Mouse (Mus musculus) lung, postnatal 36 days (tissue): ENCODE results near the gene Trdmt1.
"Not testable (repeated sequence)": the region's sequence is repeated elsewhere in the genome, so short reads cannot be mapped to it uniquely, and the experiment has no call there.

Experiments used
- DNase-seq: peaks from one replicate; pipeline ENCODE4 v3.0.0; 2022; ENCODE audit warnings: mixed read lengths

Trdmt1 gene

DNA sequence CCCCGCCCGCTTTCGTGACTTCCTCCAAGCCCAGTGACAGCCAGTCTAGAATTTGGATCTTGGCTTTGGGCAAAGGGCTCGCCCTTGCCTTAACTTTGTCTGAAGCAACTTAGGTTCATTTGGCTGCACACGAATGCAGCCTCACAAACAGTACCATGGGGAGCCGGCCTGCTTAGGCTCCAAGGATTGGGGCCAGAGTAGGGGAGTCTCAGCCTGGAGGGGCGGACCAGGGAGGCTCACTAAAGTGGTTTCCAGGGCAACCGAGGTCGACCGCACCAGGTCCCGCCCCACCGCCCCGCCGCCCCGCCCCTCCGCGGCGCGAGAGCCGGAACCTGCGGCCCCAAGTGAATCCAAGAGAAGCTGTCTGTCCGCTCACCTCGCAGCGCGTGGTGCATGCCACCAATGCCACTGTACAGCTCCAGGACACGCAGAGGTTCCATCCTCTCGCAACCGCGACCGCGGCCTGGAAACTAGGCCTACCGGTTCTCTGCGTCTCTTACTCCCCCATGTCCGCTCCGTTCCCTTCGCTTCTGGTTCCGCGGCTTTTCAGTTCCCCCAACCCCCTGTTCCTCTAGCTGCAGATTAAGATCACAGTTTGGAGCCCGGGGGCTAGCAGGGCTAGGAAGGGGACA is at the start of gene Trdmt1:
TSS of gene Trdmt1 (minus strand) at position 476 of the 632 bp plus-strand sequence.
- peak; percentile 88 for DNase-seq

DNA sequence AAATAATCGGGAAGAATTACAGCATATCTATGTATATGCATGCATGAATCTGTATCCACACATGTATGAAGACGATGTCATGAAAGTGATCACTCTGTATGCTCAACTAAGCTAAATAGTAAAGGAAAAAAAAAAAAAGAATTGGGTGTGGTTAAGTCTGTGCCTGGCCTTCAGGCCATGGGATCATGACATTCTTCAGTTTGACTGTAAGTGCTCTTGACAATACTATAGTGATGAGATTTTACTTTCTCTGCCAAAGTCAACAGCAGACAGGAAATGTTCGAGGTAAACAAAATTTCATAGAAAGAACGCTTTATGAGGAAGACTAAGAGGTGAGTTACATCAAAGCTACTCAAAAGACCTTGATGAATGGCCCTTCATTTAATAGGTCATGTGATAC is 48.9 kb upstream of the Trdmt1 start:
- no peak for DNase-seq

DNA sequence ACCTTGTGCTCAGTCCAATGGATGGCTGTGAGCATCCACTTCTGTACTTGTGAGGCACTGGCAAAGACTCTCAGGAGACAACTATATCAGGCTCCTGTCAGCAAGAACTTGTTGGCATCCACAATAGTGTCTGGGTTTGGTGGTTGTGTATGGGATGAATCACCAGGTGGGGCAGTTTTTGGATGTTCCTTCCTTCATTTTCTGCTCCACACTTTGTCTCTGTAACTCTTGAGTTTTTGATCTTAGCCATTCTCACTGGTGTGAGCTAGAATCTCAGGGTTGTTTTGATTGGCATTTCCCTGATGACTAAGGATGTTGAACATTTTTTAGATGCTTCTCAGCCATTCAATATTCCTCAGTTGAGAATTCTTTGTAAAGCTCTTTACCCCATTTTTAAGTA is 39.3 kb upstream of the Trdmt1 start:
- DNase-seq, result not testable (repeated sequence)

DNA sequence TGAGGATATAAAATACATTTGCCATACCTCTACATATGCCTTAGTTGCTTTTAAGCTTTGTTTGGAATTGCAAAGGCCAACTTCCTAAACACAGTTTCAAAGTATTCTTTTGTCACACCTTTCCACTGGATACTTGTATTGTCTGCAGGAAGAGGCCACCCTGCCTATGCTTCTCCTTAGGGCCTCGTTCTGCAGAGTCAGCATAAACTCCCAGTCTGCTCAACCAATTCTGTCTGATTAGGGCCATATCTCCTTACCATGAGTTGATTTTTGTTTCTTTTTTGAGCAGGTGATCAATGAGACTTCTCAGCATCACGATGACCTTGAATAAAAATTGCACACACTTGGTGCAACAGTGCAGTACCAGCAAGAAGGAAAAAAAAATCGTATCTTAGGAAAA is 37.7 kb upstream of the Trdmt1 start:
- no peak for DNase-seq

DNA sequence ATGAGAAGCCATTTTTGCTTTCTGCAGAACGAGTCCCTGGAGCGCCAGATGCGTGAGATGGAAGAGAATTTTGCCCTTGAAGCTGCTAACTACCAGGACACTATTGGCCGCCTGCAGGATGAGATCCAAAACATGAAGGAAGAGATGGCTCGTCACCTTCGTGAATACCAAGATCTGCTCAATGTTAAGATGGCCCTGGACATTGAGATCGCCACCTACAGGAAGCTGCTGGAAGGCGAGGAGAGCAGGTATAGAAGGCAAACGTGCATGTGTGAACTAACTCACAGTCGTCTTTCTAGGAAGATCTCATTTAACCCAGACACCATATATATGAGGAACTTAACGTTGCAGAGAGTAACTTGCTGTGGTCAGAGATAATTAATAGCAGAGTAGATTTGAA is 35.5 kb upstream of the Trdmt1 start:
- peak; percentile 59 for DNase-seq

DNA sequence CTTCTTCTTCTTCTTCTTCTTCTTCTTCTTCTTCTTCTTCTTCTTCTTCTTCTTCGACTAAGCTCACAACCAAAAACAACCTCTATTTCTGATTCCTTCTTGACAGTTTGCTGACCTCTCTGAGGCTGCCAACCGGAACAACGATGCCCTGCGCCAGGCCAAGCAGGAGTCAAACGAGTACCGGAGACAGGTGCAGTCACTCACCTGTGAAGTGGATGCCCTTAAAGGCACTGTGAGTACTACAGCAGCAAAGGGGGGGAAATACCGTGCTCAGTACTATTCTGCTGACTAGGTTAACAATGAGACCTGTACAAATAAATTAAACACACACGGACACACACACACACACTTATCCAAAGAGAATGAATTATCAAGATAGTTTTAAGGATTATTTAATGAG is 34.8 kb upstream of the Trdmt1 start:
- no peak for DNase-seq

DNA sequence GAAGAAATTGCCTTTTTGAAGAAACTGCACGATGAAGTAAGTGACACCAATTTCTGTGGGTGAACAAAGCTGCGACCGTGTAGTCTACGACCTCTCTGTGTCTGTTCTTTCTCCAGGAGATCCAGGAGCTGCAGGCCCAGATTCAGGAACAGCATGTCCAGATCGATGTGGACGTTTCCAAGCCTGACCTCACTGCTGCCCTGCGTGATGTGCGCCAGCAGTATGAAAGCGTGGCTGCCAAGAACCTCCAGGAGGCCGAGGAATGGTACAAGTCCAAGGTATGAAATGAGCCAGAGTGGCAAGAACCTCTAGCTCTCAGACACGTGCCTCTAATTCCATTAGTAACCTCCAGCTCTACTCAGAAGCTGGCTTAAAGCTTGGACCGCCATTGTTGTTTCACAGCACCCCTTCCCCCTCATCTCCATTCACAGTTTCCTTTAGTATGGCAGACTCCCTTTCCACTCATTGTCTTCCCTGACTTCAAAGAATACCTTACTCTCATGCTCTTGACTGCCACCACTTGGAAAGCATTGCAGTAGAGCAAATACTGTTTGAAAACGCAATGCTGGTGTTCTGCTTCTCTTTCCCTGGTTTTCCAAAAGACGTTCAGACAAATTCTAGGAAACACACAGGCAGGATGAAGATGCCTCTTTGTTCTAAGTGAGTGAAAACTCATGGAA is 34.1 kb upstream of the Trdmt1 start:
- DNase-seq, result no peak

DNA sequence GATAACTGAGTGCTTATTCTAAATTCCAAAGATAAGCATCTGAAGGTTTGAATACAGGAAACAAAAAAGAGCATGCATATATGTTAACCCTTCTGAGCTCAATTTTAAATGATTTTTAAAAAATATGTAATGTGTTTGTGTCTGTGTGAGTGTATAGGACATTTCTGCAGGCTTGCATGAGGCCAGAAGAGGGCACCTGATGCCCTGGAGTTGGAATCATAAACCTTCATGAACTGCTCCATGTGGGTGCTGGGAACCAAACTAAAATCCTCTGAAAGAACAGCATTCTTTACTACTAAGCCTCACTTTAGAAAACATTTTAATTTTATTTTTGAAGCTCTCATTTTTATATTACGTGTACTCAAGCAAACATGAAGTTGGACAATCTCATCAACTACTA is 32.9 kb upstream of the Trdmt1 start:
- no peak for DNase-seq

DNA sequence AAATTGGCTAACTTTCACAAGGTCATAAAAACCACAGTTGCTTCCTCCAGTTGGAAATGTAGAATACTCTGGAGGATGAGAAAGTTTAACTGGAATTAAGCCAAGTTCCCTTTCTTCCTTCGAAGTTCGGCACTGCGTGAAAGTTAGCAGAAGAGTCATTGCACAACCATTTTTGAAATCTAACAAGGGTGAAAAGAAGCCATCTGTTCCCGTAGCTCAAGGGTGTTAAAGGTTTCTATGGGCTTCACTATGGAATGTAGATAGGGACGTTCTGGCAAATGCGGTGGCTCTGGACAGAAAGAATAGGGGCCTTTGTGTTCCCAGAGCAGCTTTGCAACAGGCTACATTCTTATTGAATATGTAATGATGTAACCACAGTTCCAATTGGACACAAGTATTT is 31.5 kb upstream of the Trdmt1 start:
- DNase-seq, result peak; percentile 19

DNA sequence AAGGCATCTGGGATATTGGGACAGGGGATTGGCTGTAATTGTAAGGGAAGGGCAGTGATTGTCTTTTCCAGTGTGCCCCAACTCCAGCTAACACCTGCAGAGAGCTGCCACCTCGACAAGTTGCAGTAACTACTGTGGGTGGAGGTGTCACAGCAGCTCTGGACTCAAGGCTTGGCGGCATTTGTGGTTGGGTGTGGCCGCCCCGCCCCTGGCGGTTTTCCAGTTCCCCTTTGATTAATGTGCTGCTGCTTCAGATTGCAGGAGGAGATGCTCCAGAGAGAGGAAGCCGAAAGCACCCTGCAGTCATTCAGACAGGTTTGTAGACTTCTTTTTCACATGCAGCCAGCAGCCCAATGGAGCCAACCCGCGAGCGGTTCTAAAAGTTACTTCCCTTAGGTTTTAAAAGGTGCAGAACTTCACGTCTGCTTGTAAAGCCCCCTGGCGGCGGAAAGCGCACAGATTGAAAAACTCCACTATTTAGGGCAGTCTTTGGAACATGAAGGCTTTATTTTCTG is 30.9 kb upstream of the Trdmt1 start:
- peak; percentile 92 for DNase-seq

DNA sequence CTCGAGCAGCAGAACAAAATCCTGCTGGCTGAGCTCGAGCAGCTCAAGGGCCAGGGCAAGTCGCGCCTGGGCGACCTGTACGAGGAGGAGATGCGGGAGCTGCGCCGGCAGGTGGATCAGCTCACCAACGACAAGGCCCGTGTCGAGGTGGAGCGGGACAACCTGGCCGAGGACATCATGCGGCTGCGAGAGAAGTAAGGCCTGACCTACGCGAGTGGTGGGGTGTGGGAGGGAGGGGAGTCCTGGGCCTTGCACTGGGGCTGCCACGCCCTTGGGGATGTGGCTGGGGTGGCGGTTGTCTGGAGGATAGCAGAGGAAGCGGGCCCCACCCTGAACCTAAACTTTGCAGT is 30.3 kb upstream of the Trdmt1 start:
- DNase-seq, result peak; percentile 80

DNA sequence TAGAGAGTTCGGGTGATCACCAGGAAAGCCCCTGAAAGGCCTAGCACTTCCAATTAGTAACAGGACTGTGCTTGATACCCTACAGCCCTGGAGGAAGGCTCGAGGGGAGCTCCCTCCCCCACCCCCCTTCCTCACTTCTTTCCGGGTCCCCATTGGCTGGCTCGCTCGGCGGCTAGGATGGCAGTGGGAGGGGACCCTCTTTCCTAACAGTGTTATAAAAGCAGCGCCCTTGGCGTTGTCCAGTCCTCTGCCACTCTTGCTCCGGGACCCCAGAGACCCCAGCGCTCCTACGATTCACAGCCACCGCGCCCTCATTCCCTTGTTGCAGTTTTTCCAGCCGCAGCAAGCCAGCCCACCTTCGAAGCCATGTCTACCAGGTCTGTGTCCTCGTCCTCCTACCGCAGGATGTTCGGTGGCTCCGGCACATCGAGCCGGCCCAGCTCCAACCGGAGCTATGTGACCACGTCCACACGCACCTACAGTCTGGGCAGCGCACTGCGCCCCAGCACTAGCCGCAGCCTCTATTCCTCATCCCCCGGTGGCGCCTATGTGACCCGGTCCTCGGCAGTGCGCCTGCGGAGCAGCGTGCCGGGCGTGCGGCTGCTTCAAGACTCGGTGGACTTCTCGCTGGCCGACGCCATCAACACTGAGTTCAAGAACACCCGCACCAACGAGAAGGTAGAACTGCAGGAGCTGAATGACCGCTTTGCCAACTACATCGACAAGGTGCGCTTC is 29.8 kb upstream of the Trdmt1 start:
- DNase-seq, result peak; percentile 90

DNA sequence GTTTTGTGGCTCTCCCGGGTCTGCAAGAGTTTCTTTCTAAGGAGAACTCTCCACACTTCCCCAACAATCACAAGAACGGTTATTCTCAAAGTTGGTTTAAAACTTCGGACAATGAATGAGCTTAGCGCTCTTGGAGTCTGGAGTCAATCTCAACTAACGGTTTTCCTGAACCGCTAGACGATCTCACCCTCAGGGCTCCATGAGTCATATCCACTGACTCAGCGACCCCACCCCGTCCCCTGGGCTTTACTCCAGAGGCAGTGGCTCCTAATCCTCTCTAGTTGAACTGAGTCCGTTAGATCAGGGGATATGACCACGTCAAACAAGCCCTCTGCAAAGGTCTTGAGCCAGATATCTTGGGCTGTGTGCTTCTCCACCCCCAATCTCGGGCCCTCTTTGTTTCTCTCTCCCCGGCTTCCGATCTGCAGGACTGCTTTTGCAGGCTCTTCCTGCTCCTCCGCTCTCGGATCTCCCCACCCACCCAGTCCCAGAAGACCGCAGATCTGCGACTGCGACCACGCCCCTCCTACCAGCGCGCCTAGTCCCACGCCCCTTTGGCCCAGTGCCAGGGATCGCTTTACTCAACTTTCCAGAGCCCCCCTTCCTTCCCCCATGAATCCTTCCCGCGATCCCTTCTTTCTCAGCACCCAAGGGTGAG is 29.1 kb upstream of the Trdmt1 start, which contains the start of gene Vim:
TSS of gene Vim (plus strand) at position 520 of the 658 bp plus-strand sequence.
- peak; percentile 93 for DNase-seq

DNA sequence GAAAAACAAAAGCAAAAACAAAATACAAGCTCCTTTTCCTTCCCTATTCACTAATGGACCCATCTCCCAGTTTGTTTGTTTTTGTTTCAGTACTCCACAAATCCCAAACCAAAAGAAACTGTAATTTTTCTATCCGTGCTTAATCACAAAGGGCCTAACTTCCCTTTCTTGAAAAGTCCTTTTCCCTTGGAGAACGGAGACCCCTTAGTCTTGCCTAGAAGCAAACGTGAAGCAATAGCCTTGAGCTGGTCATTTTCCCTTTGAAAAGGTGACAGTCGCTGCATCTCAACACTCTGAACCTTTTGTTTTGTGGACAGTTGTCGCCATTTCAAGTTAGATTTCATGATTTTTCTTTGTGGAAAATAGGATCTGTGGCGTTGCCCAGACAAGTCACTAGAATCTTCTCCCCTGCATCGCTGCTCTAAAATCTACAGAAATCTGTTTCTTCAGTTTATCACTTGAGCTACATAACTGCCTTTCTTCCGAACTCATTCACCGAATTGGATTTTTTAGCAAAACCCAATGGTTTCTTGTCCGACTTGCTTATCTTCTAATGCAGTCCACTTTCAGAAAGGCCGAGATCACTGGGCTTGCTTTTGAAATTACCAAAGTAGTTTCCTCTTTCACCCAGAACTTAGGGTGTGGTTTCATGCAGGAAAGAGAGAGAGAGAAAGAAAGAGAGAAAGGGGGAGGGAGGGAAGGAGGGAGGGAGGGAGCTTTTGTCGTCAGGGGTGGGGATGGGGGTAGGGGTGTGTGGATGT is 28.4 kb upstream of the Trdmt1 start:
- DNase-seq, result peak; percentile 42

DNA sequence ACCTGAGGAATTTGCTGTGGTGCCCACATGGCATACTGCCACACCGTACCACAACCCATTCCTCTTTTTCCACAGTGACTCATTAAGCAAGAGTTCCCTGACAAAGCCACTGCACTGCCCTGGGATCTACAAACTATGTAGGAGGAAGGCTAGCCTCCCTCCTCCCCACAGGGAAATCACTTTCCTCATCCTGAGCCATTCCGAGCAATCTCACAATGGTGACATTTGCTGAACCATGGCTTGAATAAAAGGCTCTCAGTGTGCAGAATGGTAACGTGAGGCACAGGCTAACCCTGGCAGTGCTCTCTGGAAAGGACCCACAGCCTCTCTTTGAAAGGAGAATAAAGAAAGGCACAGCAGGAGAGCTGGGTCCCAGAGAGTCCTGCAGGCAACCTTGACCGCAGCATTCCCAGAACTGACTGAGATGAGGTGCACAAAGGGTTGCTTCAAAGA is 27.7 kb upstream of the Trdmt1 start:
- DNase-seq, result peak; percentile 23

DNA sequence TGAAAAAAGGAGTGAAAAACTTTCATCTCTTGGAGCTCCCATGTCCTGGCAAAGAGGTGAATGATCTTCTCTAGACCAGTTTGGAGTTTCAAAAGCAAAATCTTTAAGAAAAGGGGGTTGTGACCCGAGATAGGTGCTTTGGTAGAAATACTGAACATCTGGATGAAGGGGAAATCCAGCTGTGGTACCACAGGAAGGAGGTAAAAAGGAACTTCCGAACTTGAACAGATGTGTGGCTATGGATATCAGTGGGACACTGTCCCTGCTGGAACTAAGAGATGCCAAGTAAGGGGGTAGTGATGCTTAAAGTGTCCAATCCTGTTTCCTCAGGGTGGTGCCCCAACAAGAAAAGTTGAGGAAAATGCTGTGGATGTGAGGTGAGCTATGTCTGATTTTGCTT is 25.7 kb upstream of the Trdmt1 start:
- no peak for DNase-seq

DNA sequence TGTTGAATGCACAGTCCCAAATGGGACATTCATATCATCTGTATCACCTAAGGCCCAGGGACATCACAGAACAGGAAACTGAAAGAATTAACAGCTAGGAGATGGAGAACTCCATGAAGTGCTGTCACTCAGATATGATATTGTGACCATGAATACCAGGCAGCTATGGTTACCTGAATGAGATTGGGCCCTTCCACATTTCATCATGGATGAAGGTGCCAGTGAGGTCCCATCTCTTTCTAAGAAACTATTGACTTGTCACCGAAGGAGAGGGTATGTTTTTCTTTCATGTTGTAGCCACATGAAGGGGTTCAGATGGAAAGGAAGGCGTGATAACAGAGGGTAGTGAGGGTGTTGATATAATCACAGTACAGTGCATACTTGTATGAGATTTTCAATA is 15.9 kb upstream of the Trdmt1 start:
- DNase-seq, result no peak

DNA sequence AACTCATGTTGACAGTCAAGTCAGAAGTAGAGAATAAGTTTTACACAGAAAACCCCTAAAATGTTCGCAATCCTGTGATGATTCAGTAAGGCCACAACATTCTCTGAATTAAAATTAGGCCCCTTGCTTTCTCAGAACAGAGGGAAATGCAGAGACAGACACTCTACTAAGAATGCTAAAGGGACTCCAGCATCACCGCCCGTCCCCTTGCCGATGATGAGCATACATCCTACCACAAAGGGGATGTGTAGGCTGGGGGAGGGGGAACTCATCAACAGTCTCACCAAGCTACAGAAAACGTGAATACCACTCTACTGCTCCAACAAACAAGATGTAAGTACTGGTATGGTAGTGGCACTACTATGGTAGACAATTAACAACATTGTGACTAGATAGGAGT is 15.3 kb upstream of the Trdmt1 start:
- no peak for DNase-seq

DNA sequence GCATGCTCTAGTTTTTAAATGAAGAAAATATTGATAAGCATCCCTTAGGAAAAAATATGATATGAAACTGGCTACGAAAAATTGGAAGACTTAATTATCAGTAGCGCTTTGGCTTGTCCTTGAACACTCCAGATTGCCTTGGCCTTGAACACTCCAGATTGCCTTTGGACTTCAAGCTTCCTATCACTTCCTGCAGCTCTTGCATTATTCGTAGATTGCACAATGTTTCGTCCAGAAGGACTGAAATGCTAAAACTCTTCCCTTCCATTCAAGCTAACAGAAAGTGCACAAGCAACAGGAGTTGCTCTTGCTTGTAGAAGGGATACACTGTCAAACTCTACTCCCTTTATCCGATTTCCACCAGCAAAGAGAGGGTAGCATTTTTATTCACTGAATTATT is 14.8 kb upstream of the Trdmt1 start:
- DNase-seq, result no peak

DNA sequence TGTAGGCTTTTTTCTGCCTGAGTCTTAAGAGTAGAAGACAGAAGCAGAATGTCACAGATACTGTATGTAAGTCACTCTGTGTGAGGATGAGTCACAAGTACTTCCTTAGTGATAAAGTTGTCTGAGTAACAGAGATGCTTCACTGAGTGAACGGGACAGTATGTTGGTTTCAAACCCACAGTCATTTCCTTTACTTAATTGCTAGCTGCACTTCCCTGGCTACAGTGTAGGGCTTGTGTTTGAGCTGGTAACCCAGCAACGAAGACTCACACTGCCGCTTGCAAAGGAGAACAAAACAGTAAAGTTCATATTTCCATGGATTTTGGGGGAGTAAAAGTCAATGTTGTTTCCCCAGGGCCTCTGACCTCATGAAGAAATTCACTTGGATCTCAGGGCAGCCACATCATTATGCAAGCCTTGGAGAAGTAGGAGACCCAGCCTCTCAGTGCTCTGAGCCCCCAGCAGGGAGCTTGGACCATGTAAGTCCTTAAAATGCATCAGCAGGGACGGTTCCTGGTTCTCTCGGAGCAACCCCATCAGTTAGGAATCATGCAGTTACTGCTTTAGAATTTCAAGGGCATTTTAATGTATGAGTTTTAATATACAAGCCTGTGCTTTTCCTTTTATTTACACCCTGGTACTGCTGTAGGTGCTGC is 14.3 kb upstream of the Trdmt1 start:
- DNase-seq, result peak; percentile 79

DNA sequence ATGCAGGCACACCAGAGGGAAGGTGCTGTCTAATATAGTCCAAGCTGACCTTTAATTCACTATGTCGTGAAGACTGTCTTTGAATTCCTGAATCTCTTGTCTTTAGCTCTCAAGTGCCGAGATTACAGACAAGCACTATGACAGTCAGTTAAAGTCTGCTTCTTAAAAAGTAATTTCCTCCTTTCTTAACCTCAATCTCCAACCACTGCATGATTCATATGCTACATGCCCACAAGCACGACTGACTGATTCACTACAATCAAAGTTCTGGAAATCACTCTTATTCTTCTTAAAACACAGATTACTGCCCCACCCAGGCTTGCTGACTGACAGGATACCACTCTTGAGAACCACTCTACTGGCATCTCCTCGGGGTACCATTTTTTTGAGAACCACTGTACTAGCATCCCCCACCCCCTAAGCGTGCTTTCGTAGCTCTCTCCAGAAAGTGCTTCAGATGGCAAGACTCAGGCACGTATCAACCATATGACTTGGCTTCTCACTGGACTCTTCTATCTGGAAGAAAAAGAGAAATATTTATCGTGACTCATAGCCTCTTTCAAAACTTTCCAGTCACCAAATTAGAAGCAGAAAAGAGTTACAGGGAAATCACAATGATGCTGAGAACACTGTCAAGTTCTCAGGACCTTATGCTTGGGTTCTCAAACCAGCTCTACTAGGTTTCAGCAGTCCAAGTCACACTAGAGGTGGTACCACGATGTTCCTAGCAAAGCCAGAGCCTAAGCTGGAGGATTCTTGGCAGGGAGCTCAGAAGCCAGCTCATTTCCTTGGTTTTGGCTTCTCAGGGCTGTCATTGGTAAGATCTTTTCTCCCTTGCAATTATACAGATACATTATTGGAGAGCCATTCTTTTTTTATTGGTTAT is 12.9 kb upstream of the Trdmt1 start:
- peak; percentile 34 for DNase-seq
